Mouse (Mus musculus) mouse embryonic stem cell (cell line): ENCODE measurements around the gene D11Wsu47e.

Source experiments
- in situ Hi-C, 2 experiments: fragments of 300-500 bp; cut with MboI; formaldehyde crosslinking; loops; 1 replicate in 1 of 2; 3 replicates in 1 of 2; pipeline ENCODE4 v1.14.3; 2019 to 2020; ENCODE audit warnings: low sequenced_read_pairs in 2 of 2, low pct_unique_long_range_greater_than_20kb in 1 of 2, mixed read lengths in 1 of 2; ENCODE audit not compliant: unreplicated experiment in 1 of 2

D11Wsu47e gene

GRCm38 (mm10) chr11:113660940-113661339 is 23.3 kb upstream of the D11Wsu47e start:
- in situ Hi-C loops: no loop called here

- in situ Hi-C loops: no loop called here
Observed at GRCm38 (mm10) chr11:113661835-113662351, 22.3 kb upstream of the D11Wsu47e start.

- in situ Hi-C loops: no loop called here
Observed at GRCm38 (mm10) chr11:113664279-113664678, 19.9 kb upstream of the D11Wsu47e start.

GRCm38 (mm10) chr11:113666205-113666604 is 18.0 kb upstream of the D11Wsu47e start:
- in situ Hi-C loops: no loop called here

GRCm38 (mm10) chr11:113666648-113667047 is 17.6 kb upstream of the D11Wsu47e start:
- in situ Hi-C loops: no loop called here

DNA sequence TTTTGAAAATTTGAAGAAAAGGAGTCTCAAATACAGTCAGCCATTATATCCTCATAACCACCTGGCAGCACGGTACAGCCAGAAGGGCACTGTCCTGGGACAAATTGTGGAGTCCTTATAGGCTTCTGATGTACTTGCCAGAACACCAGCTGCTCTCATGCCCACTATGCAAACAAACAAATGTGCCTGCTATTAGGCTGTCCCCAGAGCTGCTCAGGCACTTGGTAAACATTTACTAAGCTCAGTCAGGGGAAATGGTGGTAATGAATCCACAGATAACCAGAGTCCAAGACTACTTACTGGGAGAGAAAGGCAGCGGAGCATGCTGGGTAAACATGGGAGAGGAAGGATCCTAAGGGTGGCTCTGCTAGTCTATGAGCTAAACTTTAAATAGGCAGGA is 17.1 kb upstream of the D11Wsu47e start:
- in situ Hi-C loops: no loop called here

GRCm38 (mm10) chr11:113667704-113668103 is 16.5 kb upstream of the D11Wsu47e start:
- in situ Hi-C loops: no loop called here

GRCm38 (mm10) chr11:113668857-113669256 is 15.4 kb upstream of the D11Wsu47e start:
- in situ Hi-C loops: no loop called here

- in situ Hi-C loops: no loop called here
Observed at GRCm38 (mm10) chr11:113669711-113670110, 14.5 kb upstream of the D11Wsu47e start.

GRCm38 (mm10) chr11:113673614-113674013 is 10.6 kb upstream of the D11Wsu47e start:
- in situ Hi-C loops: no loop called here

- in situ Hi-C loops: no loop called here
Observed at GRCm38 (mm10) chr11:113674595-113674994, 9.6 kb upstream of the D11Wsu47e start.

DNA sequence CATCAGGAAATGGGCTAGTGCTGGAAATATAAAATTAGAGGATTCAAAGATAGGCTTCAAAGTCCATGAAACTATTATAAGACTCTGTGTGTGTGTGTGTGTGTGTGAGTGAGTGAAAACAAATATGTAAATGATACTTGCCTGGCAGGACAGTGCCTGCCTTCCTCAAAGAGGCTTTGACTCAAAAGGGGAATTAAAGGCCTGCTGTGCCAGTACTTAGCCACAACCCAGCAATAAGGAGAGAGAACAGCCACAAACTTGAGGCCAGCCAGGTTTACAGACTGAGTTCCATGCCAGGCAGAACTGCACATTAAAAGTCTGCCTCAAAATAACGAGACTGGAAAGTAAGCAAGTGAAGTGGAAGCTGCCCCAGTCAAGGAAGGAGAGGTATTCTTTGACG is 7.4 kb upstream of the D11Wsu47e start:
- in situ Hi-C loops: no loop called here

DNA sequence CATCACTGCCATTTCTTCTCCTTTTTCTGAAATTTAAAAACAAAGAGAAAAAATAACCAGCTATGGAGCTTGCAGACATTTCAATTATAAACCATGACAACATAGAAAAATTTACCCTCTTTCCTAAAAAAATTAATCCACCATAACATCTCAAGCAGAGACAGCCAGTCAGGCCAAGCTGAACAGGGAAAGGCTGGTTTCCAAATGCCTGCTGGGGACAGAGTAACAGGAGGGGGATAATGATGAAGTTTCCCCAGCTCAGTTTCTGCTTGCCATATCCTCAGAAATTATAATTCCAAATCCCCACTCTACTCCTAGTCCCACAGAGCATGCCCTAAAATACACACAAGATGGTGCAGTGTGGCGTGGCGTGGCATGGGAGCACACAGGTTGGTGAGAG is 6.8 kb upstream of the D11Wsu47e start:
- in situ Hi-C loops: no loop called here

- in situ Hi-C loops: no loop called here
Observed at GRCm38 (mm10) chr11:113678373-113678772, 5.8 kb upstream of the D11Wsu47e start.

DNA sequence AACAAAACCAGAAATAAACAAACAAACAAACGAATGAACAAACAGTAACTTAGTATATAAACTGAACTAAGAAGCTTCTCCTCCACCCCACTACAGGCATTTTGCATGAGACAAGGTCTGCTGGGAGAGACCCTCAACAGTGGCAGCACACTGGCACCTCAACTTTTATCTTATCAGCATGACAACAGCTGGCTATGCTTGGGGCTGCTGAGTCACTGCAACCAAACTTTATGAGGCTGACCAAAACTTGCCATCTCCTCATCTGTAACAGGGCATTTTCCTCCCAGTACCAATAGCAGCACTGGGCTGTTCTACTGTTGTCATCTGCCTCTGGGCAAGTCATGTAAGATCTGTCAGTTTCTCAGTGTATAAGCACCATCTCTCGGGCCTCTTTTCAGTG is 3.3 kb upstream of the D11Wsu47e start:
- in situ Hi-C loops: no loop called here

GRCm38 (mm10) chr11:113681979-113682378 is 2.2 kb upstream of the D11Wsu47e start:
- in situ Hi-C loops: no loop called here

- in situ Hi-C loops: no loop called here
Observed at GRCm38 (mm10) chr11:113682897-113683626, 1.1 kb upstream of the D11Wsu47e start.

GRCm38 (mm10) chr11:113683627-113683956 is 620 bp upstream of the D11Wsu47e start:
- in situ Hi-C loops: no loop called here

DNA sequence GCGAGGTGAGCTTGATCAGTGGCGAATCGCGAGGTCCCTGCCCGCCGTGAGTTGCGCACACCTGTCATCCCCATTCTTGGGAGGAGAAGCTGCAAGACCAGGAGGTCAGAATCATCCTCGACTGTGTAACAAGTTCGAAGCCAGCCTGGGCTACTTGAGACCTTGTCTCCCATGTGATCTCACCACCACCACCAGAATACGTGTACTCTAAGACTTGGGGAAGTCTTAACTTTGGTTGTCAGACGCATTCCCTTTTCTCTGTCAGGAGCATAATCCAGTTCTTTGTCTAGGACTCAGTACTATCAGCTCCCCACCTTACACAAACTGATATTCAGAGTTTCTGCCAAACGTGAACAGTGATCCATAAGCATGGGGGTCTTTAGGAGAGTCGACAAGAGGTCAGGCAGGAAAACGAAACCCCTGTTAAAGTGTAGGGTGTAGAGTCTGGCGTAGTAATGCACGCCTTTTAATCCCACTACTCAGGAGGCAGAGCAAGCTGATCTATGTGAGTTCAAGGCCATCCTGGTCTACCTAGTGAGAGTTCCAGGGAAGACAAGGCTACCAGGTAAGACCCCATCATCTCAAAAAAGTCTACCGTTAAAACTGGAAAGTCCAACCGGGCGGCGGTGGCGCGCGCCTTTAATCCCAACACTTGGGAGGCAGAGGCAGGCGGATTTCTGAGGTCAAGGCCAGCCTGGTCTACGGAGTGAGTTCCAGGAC is 655 bp downstream of the D11Wsu47e start:
- in situ Hi-C loops: no loop called here

DNA sequence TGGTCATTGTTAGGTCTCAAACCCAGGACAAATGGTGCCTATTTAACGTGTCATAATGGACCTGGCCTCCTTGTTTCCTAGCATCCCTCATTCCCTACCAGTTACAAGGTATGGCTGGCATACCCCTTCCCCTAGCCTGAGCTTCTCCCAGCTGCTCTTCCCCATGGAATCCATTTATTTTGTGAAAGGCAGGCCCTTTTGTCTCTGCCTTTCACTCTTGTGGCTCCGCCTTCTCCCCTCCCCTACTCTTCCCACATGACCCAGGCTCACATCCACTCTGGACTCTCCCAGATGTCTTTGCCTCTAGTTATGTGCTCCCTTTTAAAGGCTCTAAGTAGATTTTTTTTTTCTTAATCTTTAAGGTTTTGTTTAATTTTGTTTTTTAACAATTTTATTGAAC is 2.8 kb downstream of the D11Wsu47e start:
- in situ Hi-C loops: no loop called here
